Mouse (Mus musculus) liver, embryonic 13.5 days (tissue): ENCODE data around the gene Limk2. TPM values are rescaled to one million over a fixed set of nuclear protein-coding genes. Genes with fewer than 3 reads are reported as not detected.
A peak's percentile ranks its signal among the peaks of the same experiment; 100 is the strongest.

ENCODE experiments used
- ATAC-seq: fragments of 200-750 bp; cut with Nextera tagmentation; 2 replicates; pipeline ENCODE4 v1.8.0; 2017; ENCODE audit warnings: low read depth, mild to moderate bottlenecking, moderate number of reproducible peaks, moderate library complexity
- DNase-seq: peaks from one replicate; pipeline ENCODE4 v3.0.0; 2022
- H3K27ac ChIP-seq: fragments of 300-500 bp; sonication (generic); 2 replicates; pipeline ENCODE4 v1.5.1; 2015; ENCODE audit warnings: moderate library complexity, mild to moderate bottlenecking, inconsistent platforms
- H3K27me3 ChIP-seq: fragments of 300-500 bp; sonication (generic); 2 replicates; pipeline ENCODE4 v1.6.1; 2015; ENCODE audit warnings: mild to moderate bottlenecking, inconsistent platforms
- H3K36me3 ChIP-seq: fragments of 300-500 bp; sonication (generic); 2 replicates; pipeline ENCODE4 v1.6.1; 2015; ENCODE audit warnings: mild to moderate bottlenecking, inconsistent platforms
- H3K4me1 ChIP-seq: fragments of 300-500 bp; sonication (generic); replicated peaks from 2 replicates; pipeline ENCODE4 v1.6.1; 2015; ENCODE audit warnings: inconsistent platforms
- H3K4me2 ChIP-seq: fragments of 300-500 bp; sonication (generic); 2 replicates; pipeline ENCODE4 v1.6.1; 2015; ENCODE audit warnings: inconsistent platforms, mild to moderate bottlenecking, moderate library complexity
- H3K4me3 ChIP-seq: fragments of 300-500 bp; sonication (generic); replicated peaks from 2 replicates; pipeline ENCODE4 v1.5.1; 2015; ENCODE audit warnings: mild to moderate bottlenecking, inconsistent platforms
- H3K9ac ChIP-seq: fragments of 300-500 bp; sonication (generic); 2 replicates; pipeline ENCODE4 v1.6.1; 2015; ENCODE audit warnings: mild to moderate bottlenecking, inconsistent platforms
- H3K9me3 ChIP-seq: fragments of 300-500 bp; sonication (generic); replicated peaks from 2 replicates; pipeline ENCODE4 v1.6.1; 2016; ENCODE audit warnings: inconsistent platforms
- WGBS: fragments of 180-500 bp; shearing (Covaris S2); methylation state at CpG from one replicate; pipeline ENCODE4 v1.1.7; 2015; ENCODE audit not compliant: insufficient replicate concordance; 5-methylcytosine and 5-hydroxymethylcytosine counted together
- polyA plus RNA-seq: library from polyadenylated mRNA; unstranded; fragments of >200 nt; fragmentation: Nextera tagmentation; extraction: Ambion mirVana; gene quantifications from 2 replicates; pipeline ENCODE4 v1.2.1, GENCODE M21; 2015

The Limk2 gene
- polyA plus RNA-seq, result 8.7 TPM in 2 replicates

DNA sequence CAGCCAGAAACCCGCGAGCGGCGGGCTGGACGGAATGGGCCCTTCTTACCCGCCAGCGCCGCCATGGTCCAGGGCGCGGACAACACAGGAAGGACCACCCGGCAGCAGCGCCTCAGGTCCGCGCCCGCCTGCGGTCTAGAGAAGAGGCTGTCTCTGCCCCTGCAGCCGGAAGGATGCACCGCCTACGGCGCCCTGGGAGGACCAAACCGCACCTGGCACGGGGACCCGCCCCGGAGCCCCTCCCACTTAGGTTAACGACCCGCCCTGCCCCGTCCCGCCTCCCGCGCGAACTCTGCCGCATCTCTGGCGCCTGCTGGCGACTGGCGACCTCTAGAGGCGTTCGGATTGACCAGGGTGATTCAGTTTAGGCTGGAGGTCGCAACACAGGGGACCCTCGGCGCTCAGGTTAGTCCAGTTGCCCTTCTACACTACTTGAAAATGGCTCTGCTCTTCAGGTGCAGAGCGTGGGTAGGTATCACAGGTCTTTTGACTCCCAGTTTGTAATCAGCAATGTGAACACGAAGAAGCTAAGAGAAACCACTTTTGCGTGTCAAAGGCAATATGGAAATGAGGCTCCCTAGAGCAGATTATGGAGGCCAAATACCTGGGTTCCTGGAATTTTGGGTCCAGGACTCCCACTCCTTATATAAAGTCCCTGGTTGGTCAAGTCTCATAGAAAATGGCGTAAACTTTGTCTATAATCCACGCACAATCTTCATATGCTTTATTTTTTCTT lies at the start of gene Limk2:
Gene Limk2, minus strand, starts transcription at position 193 of the 736 bp plus-strand sequence.
- H3K4me1 ChIP-seq, result peaks cover 41% of the 10 kb centered on the region
- no peaks in the 10 kb centered on the region for H3K27me3 ChIP-seq
- peak within 1 kb of the TSS; percentile 74 for H3K27ac ChIP-seq
- ATAC-seq, result peak; percentile 98
- H3K4me3 ChIP-seq, result peak within 1 kb of the TSS; percentile 78
- H3K9me3 ChIP-seq, result no peaks in the 10 kb centered on the region
- peak within 1 kb of the TSS; percentile 85 for H3K9ac ChIP-seq
- WGBS, result 4% methylated on average over 44 of the region's 45 CpGs
- peak; percentile 90 for DNase-seq
- H3K36me3 ChIP-seq, result no peaks in the 10 kb centered on the region
- H3K4me2 ChIP-seq, result peak within 1 kb of the TSS; percentile 94

DNA sequence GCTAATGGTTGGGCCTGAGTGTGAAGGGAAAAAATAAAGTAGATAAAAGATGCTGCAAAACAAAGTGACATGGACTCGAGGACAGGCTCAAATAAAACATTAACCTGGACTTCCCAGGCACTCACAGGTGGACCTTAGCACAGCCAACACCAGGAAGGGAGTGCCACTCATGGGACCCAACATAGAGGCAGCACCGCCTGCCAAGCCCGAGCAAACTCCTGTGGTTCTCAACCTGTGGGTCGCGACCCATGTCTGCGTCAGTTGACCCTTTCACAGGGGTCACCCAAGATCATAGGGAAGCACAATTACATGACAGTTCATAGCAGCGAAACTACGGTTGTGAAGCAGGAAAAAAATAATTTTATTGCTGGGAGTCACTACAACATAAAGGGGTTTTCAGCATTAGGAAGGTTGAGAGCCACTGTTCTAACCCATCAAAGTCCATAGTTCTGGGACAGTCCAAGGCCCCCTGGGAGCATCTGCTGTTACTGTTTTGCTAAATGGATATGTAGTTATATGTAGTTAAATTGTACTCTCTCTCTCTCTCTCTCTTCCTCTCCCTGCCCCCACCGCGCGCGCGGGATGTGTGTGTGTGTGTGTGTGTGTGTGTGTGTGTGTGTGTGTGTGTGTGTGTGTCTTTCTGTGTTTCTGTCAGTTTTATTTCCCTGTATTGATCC lies 49.6 kb upstream of the Limk2 start:
- H3K9ac ChIP-seq, result no peak overlapping the region
- no peak overlapping the region for H3K4me2 ChIP-seq
- ATAC-seq, result peak; percentile 75
- H3K9me3 ChIP-seq, result no peaks in the 10 kb centered on the region
- no peak for DNase-seq
- no peaks in the 10 kb centered on the region for H3K27me3 ChIP-seq
- WGBS, result 66% methylated on average over 13 of the region's 13 CpGs
- H3K27ac ChIP-seq, result peak overlapping the region; percentile 37; the same call in 1 of the 2 replicates
- H3K36me3 ChIP-seq, result peaks cover 9% of the 10 kb centered on the region
- peaks cover 8% of the 10 kb centered on the region for H3K4me1 ChIP-seq
- H3K4me3 ChIP-seq, result no peak overlapping the region

DNA sequence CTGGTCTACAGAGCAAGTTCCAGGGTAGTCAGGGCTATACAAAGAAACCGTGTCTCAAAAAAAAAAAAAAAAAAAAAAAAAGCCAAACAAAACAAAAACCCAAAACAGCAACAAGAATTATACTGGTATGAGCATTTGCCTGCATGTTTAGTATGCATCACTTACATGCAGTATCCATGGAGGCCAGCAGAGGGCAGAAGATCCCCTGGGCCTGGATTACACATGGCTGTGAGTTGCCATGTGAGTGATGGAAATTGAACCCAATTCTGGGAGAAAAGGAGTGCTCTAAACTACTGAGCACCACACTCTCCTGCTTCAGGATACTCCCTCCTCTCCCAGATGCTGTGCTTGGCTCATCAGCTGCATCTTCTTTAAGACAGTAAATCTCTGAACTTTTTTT lies 47.4 kb upstream of the Limk2 start:
- Histone ChIP-seq H3K27ac (no peak overlapping the region), H3K4me2 (no peak overlapping the region), H3K4me3 (no peak overlapping the region), H3K36me3 (peaks cover 9% of the 10 kb centered on the region), H3K4me1 (peaks cover 20% of the 10 kb centered on the region), H3K9me3 (no peaks in the 10 kb centered on the region), H3K27me3 (no peaks in the 10 kb centered on the region), H3K9ac (no peak overlapping the region)
- ATAC-seq (no peak), DNase-seq (peak; percentile 39)
- WGBS, result 17% methylated on average over 1 of the region's 1 CpGs

DNA sequence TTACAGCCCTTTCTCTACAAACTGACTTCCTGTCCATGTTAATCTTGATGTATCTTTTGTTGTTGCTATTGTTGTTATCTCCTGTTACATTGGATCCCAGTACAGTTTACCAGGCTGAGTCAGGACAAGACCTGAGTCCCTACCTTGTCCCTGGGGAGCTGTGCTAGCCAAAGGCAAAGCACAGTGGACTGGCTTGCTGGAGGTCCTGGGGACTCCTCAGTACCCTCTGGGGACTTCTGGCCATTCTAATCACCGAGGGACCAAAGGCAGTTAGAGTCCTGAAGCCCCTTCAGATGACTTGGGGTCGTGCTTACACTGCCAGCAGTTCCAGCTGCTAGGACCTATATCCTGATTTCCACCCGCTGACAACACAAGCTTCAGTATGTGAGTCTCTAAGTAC lies 45.5 kb upstream of the Limk2 start:
- H3K4me2 ChIP-seq, result no peak overlapping the region
- no peaks in the 10 kb centered on the region for H3K27me3 ChIP-seq
- DNase-seq, result no peak
- peaks cover 31% of the 10 kb centered on the region for H3K4me1 ChIP-seq
- ATAC-seq, result no peak
- no peak overlapping the region for H3K9ac ChIP-seq
- no peak overlapping the region for H3K27ac ChIP-seq
- 86% methylated on average over 3 of the region's 3 CpGs for WGBS
- peaks cover 9% of the 10 kb centered on the region for H3K36me3 ChIP-seq
- no peak overlapping the region for H3K4me3 ChIP-seq
- H3K9me3 ChIP-seq, result no peaks in the 10 kb centered on the region

DNA sequence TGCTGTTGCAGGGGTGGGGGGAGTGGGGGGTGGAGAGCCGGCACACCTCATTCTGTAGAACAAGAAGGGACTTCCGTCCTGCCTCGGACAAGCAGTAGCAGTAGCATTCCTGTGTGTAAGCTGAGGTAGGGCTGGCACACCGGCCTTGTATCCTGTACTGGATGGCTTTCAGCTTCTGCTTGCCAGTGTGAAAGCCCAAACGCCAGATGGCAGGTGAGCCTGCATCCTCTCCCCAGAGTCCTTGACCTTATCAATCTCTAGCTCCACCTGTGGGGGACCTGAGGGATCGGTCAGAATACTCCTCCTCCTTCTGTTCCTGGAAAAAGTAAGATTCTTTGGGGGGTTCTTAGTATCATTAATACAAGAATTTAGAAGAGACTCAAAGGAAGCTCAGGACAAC lies 44.5 kb upstream of the Limk2 start:
- Histone ChIP-seq H3K9me3 (no peaks in the 10 kb centered on the region), H3K4me2 (peak overlapping the region; percentile 98), H3K27me3 (no peaks in the 10 kb centered on the region), H3K36me3 (peaks cover 9% of the 10 kb centered on the region), H3K4me1 (peaks cover 31% of the 10 kb centered on the region), H3K9ac (peak overlapping the region; percentile 76; the same call in 1 of the 2 replicates), H3K27ac (no peak overlapping the region), H3K4me3 (peak overlapping the region; percentile 88)
- ATAC-seq, result no peak
- WGBS, result 57% methylated on average over 6 of the region's 6 CpGs
- no peak for DNase-seq

DNA sequence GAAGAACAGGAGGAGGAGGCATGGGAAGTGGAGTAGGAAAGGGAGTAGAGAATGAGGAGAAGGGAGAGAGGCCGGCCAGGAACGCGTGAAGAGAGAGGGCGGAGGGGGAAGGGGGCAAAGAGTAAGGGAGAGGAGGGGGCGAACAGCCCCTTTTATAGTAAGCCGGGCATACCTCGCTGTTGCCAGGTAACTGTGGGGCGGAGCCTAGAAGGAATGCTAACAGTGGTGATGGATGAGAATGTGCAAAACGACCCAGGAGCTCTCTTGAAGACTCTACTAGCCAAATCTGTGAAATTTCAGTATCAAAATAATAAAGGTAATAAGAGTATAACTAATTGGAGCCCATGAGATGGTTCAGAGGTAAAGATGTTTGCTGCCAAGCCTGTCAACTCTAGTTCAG lies 43.8 kb upstream of the Limk2 start:
- H3K4me3 ChIP-seq, result peak overlapping the region; percentile 88
- peak overlapping the region; percentile 85 for H3K27ac ChIP-seq
- H3K9ac ChIP-seq, result peak overlapping the region; percentile 76
- H3K36me3 ChIP-seq, result peaks cover 9% of the 10 kb centered on the region
- 2% methylated on average over 9 of the region's 9 CpGs for WGBS
- H3K27me3 ChIP-seq, result no peaks in the 10 kb centered on the region
- DNase-seq, result peak; percentile 18
- H3K9me3 ChIP-seq, result no peaks in the 10 kb centered on the region
- ATAC-seq, result peak; percentile 7
- peak overlapping the region; percentile 98 for H3K4me2 ChIP-seq
- peaks cover 33% of the 10 kb centered on the region for H3K4me1 ChIP-seq

DNA sequence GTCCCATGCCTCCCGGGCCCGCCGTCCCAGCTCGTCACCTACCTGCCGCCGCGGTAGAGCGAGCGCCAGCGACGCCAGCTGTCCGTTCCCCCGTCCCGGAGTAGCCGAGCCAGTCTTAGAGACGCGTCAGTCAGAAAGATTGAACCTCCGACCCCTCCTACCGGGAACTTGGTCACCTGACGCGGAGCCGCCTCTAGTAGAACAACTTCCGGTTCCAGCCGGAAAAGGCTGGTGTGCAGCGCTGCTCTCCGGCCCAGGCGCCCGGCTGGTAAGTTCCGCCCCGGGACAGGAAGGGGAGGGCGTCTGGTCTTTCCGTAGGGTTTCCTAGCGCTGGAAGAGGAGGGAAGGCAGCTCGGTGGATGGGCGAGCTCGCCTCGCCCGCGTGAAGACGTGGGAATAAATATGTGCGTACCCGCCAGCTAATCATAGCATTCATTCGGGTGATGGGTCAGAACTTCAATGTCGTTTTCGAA lies 43.2 kb upstream of the Limk2 start, which contains the start of gene Rnf185:
Gene Rnf185, minus strand, starts transcription at position 197 of the 473 bp plus-strand sequence.
- DNase-seq, result peak; percentile 91
- H3K27ac ChIP-seq, result peak within 1 kb of the TSS; percentile 85
- H3K9me3 ChIP-seq, result no peaks in the 10 kb centered on the region
- H3K9ac ChIP-seq, result peak within 1 kb of the TSS; percentile 86
- peak; percentile 97 for ATAC-seq
- H3K27me3 ChIP-seq, result no peaks in the 10 kb centered on the region
- H3K4me3 ChIP-seq, result peak within 1 kb of the TSS; percentile 88
- peaks cover 36% of the 10 kb centered on the region for H3K4me1 ChIP-seq
- H3K4me2 ChIP-seq, result peak within 1 kb of the TSS; percentile 98
- peaks cover 9% of the 10 kb centered on the region for H3K36me3 ChIP-seq
- under 1% methylated on average over 45 of the region's 45 CpGs for WGBS

DNA sequence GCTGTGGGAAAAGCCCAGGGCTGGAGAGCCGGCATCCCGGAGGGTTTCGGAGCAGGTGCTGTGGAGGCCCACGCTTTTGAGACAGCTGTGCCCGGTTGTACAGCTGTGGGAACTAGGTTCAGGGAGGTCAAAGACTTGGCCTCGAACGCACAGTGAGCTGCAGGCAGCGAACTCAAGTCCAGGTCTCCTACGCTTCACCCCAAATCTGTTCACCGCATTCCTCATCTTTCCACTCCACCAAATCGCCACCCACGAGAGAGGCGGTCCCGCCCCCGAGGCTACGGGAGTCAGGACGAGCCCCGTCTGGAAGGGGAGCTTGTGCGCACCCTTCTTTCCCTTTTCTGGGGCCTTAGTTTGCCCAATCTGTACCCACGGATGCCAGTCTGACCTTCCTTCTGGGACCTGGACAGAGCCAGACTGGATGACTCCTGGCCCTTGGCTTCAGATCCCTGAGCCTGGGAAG lies 42.7 kb upstream of the Limk2 start:
- no peaks in the 10 kb centered on the region for H3K9me3 ChIP-seq
- DNase-seq, result no peak
- ATAC-seq, result peak; percentile 50
- H3K4me2 ChIP-seq, result peak overlapping the region; percentile 98
- H3K27me3 ChIP-seq, result no peaks in the 10 kb centered on the region
- peak overlapping the region; percentile 85 for H3K27ac ChIP-seq
- H3K9ac ChIP-seq, result peak overlapping the region; percentile 86
- peak overlapping the region; percentile 88 for H3K4me3 ChIP-seq
- under 1% methylated on average over 20 of the region's 20 CpGs for WGBS
- H3K4me1 ChIP-seq, result peaks cover 34% of the 10 kb centered on the region
- H3K36me3 ChIP-seq, result peaks cover 9% of the 10 kb centered on the region

DNA sequence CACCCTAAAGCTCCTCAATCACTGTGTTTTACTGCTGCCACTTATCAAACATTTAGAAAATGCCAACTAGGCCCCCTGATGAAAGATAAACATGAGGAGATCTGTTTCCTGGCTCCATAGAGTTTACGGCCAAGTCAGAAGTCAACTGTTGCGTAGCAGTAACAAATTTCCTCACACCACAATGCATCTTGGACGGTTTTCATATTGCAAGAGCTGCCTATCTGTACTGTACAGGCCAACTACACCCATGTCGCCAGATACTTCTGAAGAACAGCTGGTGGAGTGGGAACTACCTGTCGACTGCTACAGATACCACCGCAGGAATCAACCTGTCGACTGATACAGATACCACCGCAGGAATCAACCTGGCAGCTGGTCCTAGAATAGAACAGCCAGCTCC lies 35.9 kb upstream of the Limk2 start:
- Histone ChIP-seq H3K36me3 (no peaks in the 10 kb centered on the region), H3K9me3 (no peaks in the 10 kb centered on the region), H3K27ac (no peak overlapping the region), H3K4me3 (no peak overlapping the region), H3K9ac (no peak overlapping the region), H3K27me3 (no peaks in the 10 kb centered on the region), H3K4me1 (peaks cover 15% of the 10 kb centered on the region), H3K4me2 (no peak overlapping the region)
- ATAC-seq, result no peak
- DNase-seq, result no peak
- 43% methylated on average over 8 of the region's 8 CpGs for WGBS

DNA sequence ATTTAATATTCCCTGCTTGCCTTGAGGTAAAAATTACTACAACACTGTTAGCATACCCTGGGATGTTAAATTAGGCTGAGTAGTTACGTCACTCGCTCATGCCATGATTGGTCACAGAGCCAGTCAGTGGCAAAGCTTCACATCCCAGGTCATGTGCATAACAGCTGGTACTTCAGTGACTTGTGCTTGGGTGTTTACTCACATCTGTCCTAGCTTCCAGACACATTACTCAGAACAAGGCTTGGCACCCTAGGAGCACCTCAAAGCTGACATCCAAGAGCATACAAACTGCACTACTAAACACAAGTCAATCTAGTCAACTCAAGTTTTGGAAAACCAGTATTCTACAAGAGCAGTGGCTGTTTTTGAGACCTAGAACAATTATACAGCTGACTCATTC lies 34.1 kb upstream of the Limk2 start:
- Histone ChIP-seq H3K4me3 (no peak overlapping the region), H3K27ac (no peak overlapping the region), H3K9me3 (no peaks in the 10 kb centered on the region), H3K27me3 (no peaks in the 10 kb centered on the region), H3K36me3 (no peaks in the 10 kb centered on the region), H3K4me2 (no peak overlapping the region), H3K9ac (no peak overlapping the region), H3K4me1 (peaks cover 15% of the 10 kb centered on the region)
- DNase-seq (no peak), ATAC-seq (no peak)
- WGBS, result 83% methylated on average over 2 of the region's 2 CpGs

DNA sequence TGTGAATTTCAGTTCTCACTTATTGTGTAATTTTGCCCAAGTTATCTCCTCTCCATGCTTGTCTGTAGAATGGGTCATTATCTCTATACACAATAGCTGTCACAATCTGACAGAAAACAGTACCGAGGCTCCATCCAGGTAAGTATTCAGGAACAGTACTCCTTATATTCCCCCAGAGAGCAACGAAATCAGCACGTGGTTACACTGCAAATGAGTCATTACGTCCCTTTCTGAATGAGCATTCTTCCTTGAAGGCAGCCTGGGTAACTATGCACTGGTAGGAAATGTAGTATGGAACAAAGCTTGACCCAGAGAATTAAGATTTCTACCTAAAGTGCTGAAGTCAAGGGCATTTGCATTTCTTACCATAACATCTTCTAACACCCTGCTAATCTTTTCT lies 33.7 kb upstream of the Limk2 start:
- no peak overlapping the region for H3K4me3 ChIP-seq
- no peak for DNase-seq
- no peak for ATAC-seq
- WGBS, result 59% methylated on average over 4 of the region's 4 CpGs
- no peak overlapping the region for H3K4me2 ChIP-seq
- no peaks in the 10 kb centered on the region for H3K9me3 ChIP-seq
- no peak overlapping the region for H3K9ac ChIP-seq
- H3K27ac ChIP-seq, result no peak overlapping the region
- H3K36me3 ChIP-seq, result no peaks in the 10 kb centered on the region
- peaks cover 12% of the 10 kb centered on the region for H3K4me1 ChIP-seq
- H3K27me3 ChIP-seq, result no peaks in the 10 kb centered on the region
